Mouse (Mus musculus) spleen, adult 2 months (tissue): ENCODE data around the gene Osm.

ENCODE experiments used
- CTCF ChIP-seq: fragments of 200-500 bp; IDR thresholded peaks from 2 replicates; pipeline ENCODE4 v1.5.1; 2011; ENCODE audit warnings: mild to moderate bottlenecking, inconsistent platforms; ENCODE audit not compliant: insufficient read depth, insufficient read length, insufficient replicate concordance; ENCODE audit errors: extremely low read depth
- POLR2A ChIP-seq: fragments of 200-500 bp; IDR thresholded peaks from 2 replicates; pipeline ENCODE4 v1.6.1; 2011; ENCODE audit warnings: low read depth, low read length, inconsistent platforms

GRCm38 (mm10) chr11:4289280-4289679 is 53.1 kb downstream of the Osm start:
- no peak for TF ChIP-seq CTCF
- no peak for TF ChIP-seq POLR2A
